Mouse (Mus musculus) stomach, embryonic 15.5 days (tissue): Measurements from ENCODE around the gene Gemin2. TPM values are rescaled to one million over a fixed set of nuclear protein-coding genes. Genes with fewer than 3 reads are reported as not detected.

Experiments used
- ATAC-seq: fragments of 200-750 bp; cut with Nextera tagmentation; 2 replicates; pipeline ENCODE4 v1.8.0; 2017; ENCODE audit warnings: low read depth, moderate number of reproducible peaks, moderate TSS enrichment; ENCODE audit not compliant: insufficient read depth, low FRiP score
- H3K27ac ChIP-seq: fragments of 300-500 bp; sonication (generic); 2 replicates; pipeline ENCODE4 v1.5.1; 2015; ENCODE audit warnings: mild to moderate bottlenecking, inconsistent platforms
- H3K27me3 ChIP-seq: fragments of 300-500 bp; sonication (generic); replicated peaks from 2 replicates; pipeline ENCODE4 v1.6.1; 2015; ENCODE audit warnings: inconsistent platforms
- H3K36me3 ChIP-seq: fragments of 300-500 bp; sonication (generic); 2 replicates; pipeline ENCODE4 v1.6.1; 2015; ENCODE audit warnings: inconsistent platforms
- H3K4me1 ChIP-seq: fragments of 300-500 bp; sonication (generic); 2 replicates; pipeline ENCODE4 v1.6.1; 2015; ENCODE audit warnings: inconsistent platforms
- H3K4me2 ChIP-seq: fragments of 300-500 bp; sonication (generic); 2 replicates; pipeline ENCODE4 v1.6.1; 2015; ENCODE audit warnings: mild to moderate bottlenecking, inconsistent platforms
- H3K4me3 ChIP-seq: fragments of 300-500 bp; sonication (generic); replicated peaks from 2 replicates; pipeline ENCODE4 v1.5.1; 2015; ENCODE audit warnings: inconsistent platforms
- H3K9ac ChIP-seq: fragments of 300-500 bp; sonication (generic); 2 replicates; pipeline ENCODE4 v1.6.1; 2015; ENCODE audit warnings: inconsistent platforms
- H3K9me3 ChIP-seq: fragments of 300-500 bp; sonication (generic); 2 replicates; pipeline ENCODE4 v1.6.1; 2016; ENCODE audit warnings: inconsistent platforms
- WGBS: fragments of 180-500 bp; shearing (Covaris S2); methylation state at CpG from one replicate; pipeline ENCODE4 v1.1.7; 2015; 5-methylcytosine and 5-hydroxymethylcytosine counted together
- polyA plus RNA-seq: library from polyadenylated mRNA; unstranded; fragments of >200 nt; fragmentation: Nextera tagmentation; extraction: Ambion mirVana; gene quantifications from 2 replicates; pipeline ENCODE4 v1.2.1, GENCODE M21; 2015

The Gemin2 gene
- polyA plus RNA-seq, 1 experiment from 2014 or later: 24.2 TPM

DNA sequence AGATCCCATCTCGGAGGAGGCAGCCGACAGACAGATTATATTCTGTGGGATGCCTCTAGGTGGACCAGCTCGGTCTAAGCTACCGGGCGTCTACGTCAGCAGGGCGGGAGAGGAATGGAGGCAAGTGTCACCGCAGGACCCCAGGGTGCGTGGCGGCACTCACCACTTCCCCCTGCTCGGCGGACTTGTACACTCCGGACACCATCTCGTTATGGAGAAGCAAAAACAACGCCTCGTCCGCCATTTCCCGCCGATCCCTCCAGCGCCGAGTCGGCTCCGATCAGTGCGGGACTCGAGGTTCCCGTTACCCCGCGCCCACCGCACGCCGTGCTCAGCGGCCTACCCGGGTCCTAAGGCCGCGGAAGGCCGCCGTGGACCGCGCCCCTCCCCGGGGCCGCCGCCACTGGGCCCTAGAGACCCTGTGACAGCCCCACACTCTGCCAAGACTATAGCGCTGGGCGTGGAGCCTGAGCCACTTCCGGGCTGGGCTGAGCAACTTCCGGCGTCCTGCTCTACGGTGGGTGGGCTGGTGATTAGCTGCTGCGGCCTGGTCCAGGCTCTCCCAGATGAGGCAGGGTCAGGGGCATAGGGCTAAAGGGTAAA, 47.9 kb downstream of the Gemin2 start, which contains the start of gene Trappc6b:
TSS of gene Trappc6b (minus strand) at position 480 of the 603 bp plus-strand sequence.
- peak; percentile 96 for ATAC-seq

DNA sequence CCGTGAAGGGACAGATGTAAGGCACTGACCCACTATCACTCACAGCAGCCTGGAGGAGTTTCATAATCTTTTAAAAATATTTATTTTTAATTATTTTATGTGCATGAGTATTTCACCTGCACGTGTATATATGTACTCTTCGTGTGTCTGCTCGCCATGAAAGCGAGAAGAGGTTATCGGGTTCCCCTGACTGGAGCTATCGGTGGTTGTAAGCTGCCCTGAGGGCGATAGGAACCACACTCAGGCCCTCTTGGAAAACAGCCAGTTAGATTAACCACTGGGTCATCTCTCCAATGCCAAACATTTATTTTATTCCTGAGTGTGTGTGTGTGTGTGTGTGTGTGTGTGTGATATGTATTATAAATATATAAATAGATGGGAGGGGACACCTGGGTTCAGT, 51.6 kb downstream of the Gemin2 start:
- no peak overlapping the region for H3K4me3 ChIP-seq
- H3K9ac ChIP-seq: no peak overlapping the region
- H3K4me1 ChIP-seq: peaks cover 9% of the 10 kb centered on the region
- peaks cover 15% of the 10 kb centered on the region for H3K36me3 ChIP-seq
- H3K9me3 ChIP-seq: no peaks in the 10 kb centered on the region
- no peak overlapping the region for H3K4me2 ChIP-seq
- H3K27ac ChIP-seq: no peak overlapping the region
- 86% methylated on average over 8 of the region's 8 CpGs for WGBS
- H3K27me3 ChIP-seq: no peaks in the 10 kb centered on the region
- no peak for ATAC-seq

More for the DNA sequence above, 47.9 kb downstream of the Gemin2 start, which contains the start of gene Trappc6b:
- Histone ChIP-seq H3K4me3 (peak within 1 kb of the TSS; percentile 77), H3K4me1 (peaks cover 10% of the 10 kb centered on the region), H3K27me3 (no peaks in the 10 kb centered on the region), H3K9me3 (no peaks in the 10 kb centered on the region), H3K4me2 (peak within 1 kb of the TSS; percentile 68), H3K27ac (peak within 1 kb of the TSS; percentile 92), H3K36me3 (no peaks in the 10 kb centered on the region), H3K9ac (peak within 1 kb of the TSS; percentile 71)
- under 1% methylated on average over 49 of the region's 49 CpGs for WGBS

DNA sequence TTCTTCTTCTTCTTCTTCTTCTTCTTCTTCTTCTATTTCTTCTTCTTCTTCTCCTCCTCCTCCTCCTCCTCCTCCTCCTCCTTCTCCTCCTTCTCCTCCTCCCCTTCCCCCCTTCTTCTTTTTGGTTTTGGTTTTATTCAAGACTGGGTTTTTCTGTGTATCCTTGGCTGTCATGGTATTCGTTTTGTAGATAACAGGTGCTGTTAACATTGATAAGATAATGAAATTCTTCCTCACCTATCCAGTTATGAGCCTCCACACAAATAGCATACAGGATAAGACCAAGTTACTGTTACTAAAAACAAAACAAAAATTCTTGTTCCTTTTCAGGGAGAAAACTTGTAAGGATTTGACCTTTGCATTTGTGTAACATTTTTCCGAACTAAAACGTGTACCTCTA, 52.6 kb downstream of the Gemin2 start:
- Histone ChIP-seq H3K4me3 (peak overlapping the region; percentile 94; the same call in 1 of the 2 replicates), H3K36me3 (peaks cover 18% of the 10 kb centered on the region), H3K27me3 (no peaks in the 10 kb centered on the region), H3K9me3 (no peaks in the 10 kb centered on the region), H3K4me2 (peak overlapping the region; percentile 58), H3K4me1 (0 out of 2 replicates have a peak, but pooled peaks cover 5% of the 10 kb centered on the region), H3K27ac (peak overlapping the region; percentile 94), H3K9ac (no peak overlapping the region)
- 50% methylated on average over 3 of the region's 3 CpGs for WGBS
- no peak for ATAC-seq

DNA sequence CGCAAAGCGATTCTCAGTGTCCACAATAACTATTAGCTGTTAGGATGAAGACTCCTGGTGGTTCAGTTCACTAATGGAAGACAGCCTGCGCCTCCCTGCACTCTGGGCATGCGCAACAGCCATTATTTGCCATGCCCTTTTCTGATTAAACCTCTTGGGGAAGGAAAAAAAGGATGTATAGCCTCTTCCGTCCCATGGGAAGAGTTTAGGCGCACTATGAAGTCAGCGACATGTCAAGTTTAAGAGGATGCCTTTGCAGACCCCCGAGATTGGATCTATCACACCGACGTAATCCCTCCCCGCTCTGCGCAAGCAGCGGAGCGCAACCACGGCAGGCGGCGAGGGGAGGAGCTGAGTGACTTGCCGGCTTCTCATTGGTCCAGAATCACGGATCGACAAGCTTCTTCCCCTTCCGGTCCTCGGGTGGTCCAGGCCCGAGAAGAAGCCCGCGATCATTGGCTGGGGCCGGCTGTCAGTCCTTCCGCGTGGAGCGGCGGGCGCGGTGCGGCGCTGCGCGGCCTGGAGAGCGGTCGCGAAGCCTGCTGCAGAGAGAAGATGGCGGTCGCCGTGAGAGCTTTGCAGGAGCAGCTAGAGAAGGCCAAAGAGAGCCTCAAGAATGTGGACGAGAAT, 53.4 kb downstream of the Gemin2 start, which contains the start of gene Pnn:
TSS of gene Pnn (plus strand) at position 437 of the 630 bp plus-strand sequence.
- Histone ChIP-seq H3K27me3 (no peaks in the 10 kb centered on the region), H3K4me2 (peak within 1 kb of the TSS; percentile 78), H3K4me3 (peak within 1 kb of the TSS; percentile 94), H3K36me3 (peaks cover 21% of the 10 kb centered on the region), H3K9me3 (no peaks in the 10 kb centered on the region), H3K9ac (peak within 1 kb of the TSS; percentile 96), H3K4me1 (0 out of 2 replicates have a peak, but pooled peaks cover 5% of the 10 kb centered on the region), H3K27ac (peak within 1 kb of the TSS; percentile 94)
- under 1% methylated on average over 43 of the region's 43 CpGs for WGBS
- peak; percentile 100 for ATAC-seq

DNA sequence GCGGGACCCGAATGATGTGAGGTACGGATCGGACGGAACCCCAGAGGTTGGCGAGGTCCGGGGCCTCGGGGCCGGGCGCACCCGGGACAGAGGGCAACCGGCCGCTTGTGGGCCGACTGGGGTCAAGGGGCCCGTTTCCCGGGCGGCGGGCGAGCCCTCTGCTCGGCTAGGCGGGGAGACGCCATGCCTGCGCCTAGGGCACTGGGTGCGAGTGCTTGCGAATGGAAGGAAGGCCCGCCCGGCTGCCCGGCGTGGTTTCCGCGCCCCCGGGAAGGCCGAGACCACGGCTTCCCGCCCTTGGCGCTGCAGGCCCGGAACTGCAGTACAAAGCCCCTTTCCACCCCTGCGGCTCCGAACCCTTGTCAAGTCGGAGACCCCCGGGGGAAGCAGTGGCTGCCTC, 53.9 kb downstream of the Gemin2 start:
- Histone ChIP-seq H3K36me3 (peaks cover 27% of the 10 kb centered on the region), H3K4me2 (peak overlapping the region; percentile 78), H3K4me1 (0 out of 2 replicates have a peak, but pooled peaks cover 5% of the 10 kb centered on the region), H3K27me3 (no peaks in the 10 kb centered on the region), H3K9ac (peak overlapping the region; percentile 96), H3K4me3 (peak overlapping the region; percentile 94), H3K9me3 (no peaks in the 10 kb centered on the region), H3K27ac (peak overlapping the region; percentile 75)
- under 1% methylated on average over 41 of the region's 41 CpGs for WGBS
- ATAC-seq: peak; percentile 32; the same call in 1 of the 2 replicates

DNA sequence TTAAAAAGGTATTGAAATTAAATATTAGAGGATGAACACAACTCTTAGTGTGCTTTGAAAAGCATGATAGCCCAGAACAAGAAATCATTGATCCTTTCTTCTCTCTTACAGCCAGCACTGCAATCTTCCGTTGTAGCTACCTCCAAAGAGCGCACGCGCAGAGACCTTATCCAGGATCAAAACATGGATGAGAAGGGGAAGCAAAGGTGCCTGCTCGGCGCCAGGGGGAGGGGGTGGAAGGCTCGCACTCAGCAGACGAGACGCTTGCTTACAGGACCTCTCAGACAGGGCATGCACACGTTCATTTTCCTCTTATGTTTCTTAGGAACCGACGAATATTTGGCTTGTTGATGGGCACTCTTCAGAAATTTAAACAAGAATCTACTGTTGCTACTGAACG, 55.6 kb downstream of the Gemin2 start:
- 88% methylated on average over 13 of the region's 13 CpGs for WGBS
- ATAC-seq: no peak
- H3K36me3 ChIP-seq: peaks cover 33% of the 10 kb centered on the region

DNA sequence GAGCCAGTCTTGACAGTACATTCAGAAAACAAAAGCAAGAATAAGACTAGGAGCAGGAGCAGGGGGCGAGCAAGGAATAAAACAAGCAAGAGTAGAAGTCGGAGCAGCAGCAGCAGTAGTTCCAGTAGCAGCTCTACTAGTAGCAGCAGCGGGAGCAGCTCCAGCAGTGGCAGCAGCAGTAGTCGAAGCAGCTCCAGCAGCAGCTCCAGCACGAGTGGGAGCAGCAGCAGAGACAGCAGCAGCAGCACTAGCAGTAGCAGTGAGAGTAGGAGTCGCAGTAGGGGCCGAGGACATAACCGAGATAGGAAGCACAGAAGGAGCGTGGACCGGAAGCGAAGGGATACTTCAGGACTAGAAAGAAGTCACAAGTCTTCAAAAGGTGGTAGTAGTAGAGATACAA, 59.1 kb downstream of the Gemin2 start:
- WGBS: 87% methylated on average over 11 of the region's 11 CpGs
- H3K9me3 ChIP-seq: no peaks in the 10 kb centered on the region
- H3K36me3 ChIP-seq: peaks cover 35% of the 10 kb centered on the region
- 0 out of 2 replicates have a peak, but pooled peaks cover 5% of the 10 kb centered on the region for H3K4me1 ChIP-seq
- no peak overlapping the region for H3K4me2 ChIP-seq
- no peaks in the 10 kb centered on the region for H3K27me3 ChIP-seq
- no peak overlapping the region for H3K27ac ChIP-seq
- H3K9ac ChIP-seq: no peak overlapping the region
- no peak overlapping the region for H3K4me3 ChIP-seq
- no peak for ATAC-seq

More for the DNA sequence above, 55.6 kb downstream of the Gemin2 start:
- Histone ChIP-seq H3K4me1 (0 out of 2 replicates have a peak, but pooled peaks cover 5% of the 10 kb centered on the region), H3K9ac (no peak overlapping the region), H3K9me3 (no peaks in the 10 kb centered on the region), H3K27me3 (no peaks in the 10 kb centered on the region), H3K4me3 (no peak overlapping the region), H3K27ac (no peak overlapping the region), H3K4me2 (no peak overlapping the region)

DNA sequence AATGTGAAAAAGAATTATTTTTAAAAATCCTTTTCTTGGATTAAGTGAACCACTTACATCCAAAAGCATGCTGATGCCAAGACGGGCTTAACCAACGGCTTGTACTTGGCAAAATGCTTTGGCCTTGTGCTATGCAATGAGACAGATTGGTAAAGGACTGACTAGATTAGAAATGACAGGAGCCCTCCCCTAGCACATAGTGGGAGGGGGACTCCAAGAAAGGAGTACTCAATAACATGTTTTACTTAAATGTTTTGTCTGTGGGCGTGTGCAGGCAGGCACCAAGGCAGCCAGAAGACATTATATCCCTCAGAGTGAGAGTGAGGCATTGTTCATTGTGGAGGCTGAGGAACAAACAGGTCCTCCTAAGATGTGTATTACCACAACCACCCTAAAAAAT, 60.9 kb downstream of the Gemin2 start:
- Histone ChIP-seq H3K27ac (no peak overlapping the region), H3K4me2 (no peak overlapping the region), H3K36me3 (peaks cover 27% of the 10 kb centered on the region), H3K4me3 (no peak overlapping the region), H3K4me1 (no peaks in the 10 kb centered on the region), H3K9ac (no peak overlapping the region), H3K9me3 (no peaks in the 10 kb centered on the region), H3K27me3 (no peaks in the 10 kb centered on the region)
- 77% methylated on average over 3 of the region's 3 CpGs for WGBS
- ATAC-seq: no peak

DNA sequence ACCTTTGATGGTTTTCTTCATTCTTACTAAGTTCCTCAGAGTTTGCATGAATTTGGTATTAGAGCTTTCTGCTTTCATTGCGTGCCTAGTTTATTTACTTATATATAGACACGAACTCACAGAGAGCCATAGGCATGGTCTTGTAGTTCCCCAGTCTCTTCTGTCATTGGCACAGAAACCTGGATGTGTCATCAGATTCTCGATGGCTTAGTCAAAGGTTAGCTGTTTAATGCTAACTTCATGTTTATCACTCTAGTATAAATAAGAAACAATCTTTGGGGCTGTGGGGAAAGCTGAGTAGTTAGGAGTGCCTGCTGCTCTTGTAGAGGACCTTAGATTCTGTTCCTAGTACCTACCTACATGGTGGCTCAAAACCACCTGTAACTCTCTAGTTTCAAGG, 63.8 kb downstream of the Gemin2 start:
- H3K27ac ChIP-seq: no peak overlapping the region
- no peak for ATAC-seq
- H3K4me2 ChIP-seq: no peak overlapping the region
- peaks cover 10% of the 10 kb centered on the region for H3K36me3 ChIP-seq
- 80% methylated on average over 3 of the region's 3 CpGs for WGBS
- H3K4me1 ChIP-seq: no peaks in the 10 kb centered on the region
- H3K9ac ChIP-seq: no peak overlapping the region
- no peaks in the 10 kb centered on the region for H3K9me3 ChIP-seq
- H3K4me3 ChIP-seq: no peak overlapping the region
- H3K27me3 ChIP-seq: no peaks in the 10 kb centered on the region

DNA sequence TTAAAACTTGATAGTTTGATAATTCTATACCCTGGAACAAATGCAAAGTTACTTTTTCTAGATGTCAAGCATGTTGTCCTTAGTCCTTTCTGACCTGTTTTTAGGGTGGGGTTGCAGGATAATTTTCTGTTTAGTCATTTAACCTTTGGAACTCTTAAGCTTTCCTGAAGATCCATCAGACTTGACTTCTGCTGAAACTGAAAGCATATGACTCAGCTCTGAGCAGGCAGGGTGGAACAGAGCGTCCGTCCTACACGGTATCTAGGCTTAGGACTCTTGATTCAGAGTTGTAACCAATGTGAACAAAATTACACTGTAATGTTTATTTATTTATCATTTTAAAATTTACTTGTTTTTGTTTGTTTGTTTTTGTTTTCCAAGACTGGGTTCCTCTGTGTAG, 64.7 kb downstream of the Gemin2 start:
- H3K9ac ChIP-seq: no peak overlapping the region
- H3K27ac ChIP-seq: no peak overlapping the region
- ATAC-seq: no peak
- no peak overlapping the region for H3K4me3 ChIP-seq
- WGBS: 84% methylated on average over 3 of the region's 3 CpGs
- no peak overlapping the region for H3K4me2 ChIP-seq
- no peaks in the 10 kb centered on the region for H3K4me1 ChIP-seq
- no peaks in the 10 kb centered on the region for H3K27me3 ChIP-seq
- 0 out of 2 replicates have a peak, but pooled peaks cover 3% of the 10 kb centered on the region for H3K36me3 ChIP-seq
- no peaks in the 10 kb centered on the region for H3K9me3 ChIP-seq
